Mouse (Mus musculus): ENCODE data around the gene Fastkd1.

DNA sequence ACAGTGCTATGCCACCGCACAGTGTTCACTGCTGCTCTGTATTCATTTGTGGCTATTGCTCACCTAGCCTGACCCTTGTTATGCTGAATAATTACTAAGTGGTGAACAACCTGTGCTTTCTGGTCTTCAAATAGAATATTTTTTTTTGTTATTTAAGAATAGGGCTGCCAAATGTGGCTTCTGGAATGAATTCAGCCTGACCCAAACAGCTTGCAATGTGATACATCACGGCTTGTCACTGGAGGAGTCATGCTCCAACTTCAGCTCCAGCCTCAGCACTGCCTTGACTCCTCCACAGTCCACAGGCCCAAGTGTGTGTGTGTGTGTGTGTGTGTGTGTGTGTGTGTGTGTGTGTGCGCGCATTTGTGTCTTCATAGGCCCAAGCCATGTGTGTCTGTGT is 54.0 kb downstream of the Fastkd1 start:
- TF ChIP-seq CTCF (IDR thresholded peaks at IDR 0.05; ENCODE audit: extremely low read depth, insufficient read depth, insufficient read length, insufficient replicate concordance) (no peak), POLR2A (IDR thresholded peaks at IDR 0.05; ENCODE audit: low read depth, low read length) (no peak)
